Mouse (Mus musculus): ENCODE results near the gene Olfr823.
"Not testable (repeated sequence)": the region's sequence is repeated elsewhere in the genome, so short reads cannot be mapped to it uniquely, and the experiment has no call there.

Olfr823 gene

DNA sequence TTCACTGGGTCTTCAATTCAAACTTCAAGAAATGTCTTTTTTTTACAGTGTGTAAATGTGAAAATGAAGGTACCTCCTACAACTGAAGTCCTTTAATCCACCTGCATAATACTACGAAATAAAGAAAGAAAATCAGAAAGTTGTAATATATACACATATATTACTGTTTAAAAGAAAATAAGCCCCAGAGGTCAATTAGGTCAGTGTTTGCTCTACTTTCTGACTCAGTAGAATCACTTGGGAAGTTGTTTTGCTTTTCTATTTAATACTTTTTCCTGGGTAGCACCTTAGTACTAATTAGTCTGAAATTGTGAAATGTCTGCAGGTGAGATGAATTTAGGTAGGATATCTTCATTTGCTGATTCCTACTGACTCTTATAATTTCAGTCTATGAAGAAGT is at the start of gene Olfr823:
Gene Olfr823, minus strand, starts transcription at position 101 of the 400 bp plus-strand sequence.
- not testable (repeated sequence) for DNase-seq

DNA sequence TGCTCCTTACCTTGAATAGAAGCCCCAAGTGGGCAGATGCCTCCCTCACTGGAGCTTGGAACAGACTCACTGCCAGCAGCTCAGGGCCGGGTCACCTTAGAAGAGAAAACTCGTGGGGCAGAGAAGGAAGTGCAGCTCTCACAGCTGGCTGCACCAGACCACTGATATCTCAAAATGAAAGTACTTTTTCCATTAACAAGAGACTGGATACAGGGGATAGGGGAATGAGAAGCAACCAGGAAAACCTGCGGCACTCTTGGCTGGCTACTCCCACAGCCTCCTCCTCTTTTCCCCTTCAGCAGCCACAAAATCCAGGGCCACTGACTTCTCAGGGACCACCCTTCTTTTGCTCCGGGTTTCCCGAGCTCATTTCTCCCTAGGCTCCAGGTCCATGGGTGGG is 28.9 kb upstream of the Olfr823 start:
- DNase-seq: no peak

- not testable (repeated sequence) for DNase-seq
These were observed 27.3 kb upstream of the Olfr823 start for GRCm38 (mm10) chr10:130142481-130142880.

- DNase-seq: no peak
These were observed 19.6 kb upstream of the Olfr823 start for GRCm38 (mm10) chr10:130134811-130135210.

- not testable (repeated sequence) for DNase-seq
These were observed 14.7 kb upstream of the Olfr823 start, which contains the start of gene Olfr824 for GRCm38 (mm10) chr10:130129900-130130299. Gene Olfr824, minus strand, starts transcription at chr10:130130000.

DNA sequence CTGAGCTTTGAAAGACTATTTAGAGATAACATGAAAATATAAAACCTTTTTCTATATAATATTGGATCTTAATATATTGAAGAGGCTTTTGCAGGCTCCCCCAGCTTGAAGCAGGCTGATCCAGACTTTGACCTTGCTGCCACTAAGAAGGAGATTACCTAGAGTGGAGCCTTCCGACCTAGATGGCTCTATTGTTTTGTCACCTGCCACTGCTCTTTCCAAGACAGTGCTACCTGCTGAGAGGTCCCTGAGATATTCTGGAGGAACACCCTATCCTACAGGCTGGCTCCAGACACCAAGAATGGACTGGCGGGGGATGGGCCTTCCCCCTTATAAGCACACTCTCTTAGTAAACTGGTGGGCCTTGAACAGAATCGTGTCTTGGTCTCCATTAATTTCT is 862 bp upstream of the Olfr823 start:
- not testable (repeated sequence) for DNase-seq

DNA sequence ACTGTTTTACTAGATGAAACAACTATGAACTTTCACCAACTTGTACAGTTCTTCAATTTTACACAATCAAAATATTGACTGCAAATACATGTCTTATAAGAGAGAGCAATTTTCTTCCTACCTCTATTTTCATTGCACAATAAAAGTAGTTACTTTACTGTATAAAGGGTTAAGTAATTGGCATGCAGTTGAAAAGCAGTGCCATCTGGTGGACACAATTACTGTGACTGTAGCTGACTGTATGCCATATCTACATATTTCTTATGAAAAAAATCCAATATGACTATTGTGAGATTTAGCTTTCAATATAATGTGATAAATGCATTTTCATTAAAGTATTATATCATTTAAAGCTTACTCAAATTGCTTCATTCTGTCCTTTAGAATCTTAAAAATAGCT is 19.1 kb downstream of the Olfr823 start:
- peak; percentile 27 for DNase-seq

GRCm38 (mm10) chr10:130092838-130093440 is 22.2 kb downstream of the Olfr823 start:
- DNase-seq: peak; percentile 64

DNA sequence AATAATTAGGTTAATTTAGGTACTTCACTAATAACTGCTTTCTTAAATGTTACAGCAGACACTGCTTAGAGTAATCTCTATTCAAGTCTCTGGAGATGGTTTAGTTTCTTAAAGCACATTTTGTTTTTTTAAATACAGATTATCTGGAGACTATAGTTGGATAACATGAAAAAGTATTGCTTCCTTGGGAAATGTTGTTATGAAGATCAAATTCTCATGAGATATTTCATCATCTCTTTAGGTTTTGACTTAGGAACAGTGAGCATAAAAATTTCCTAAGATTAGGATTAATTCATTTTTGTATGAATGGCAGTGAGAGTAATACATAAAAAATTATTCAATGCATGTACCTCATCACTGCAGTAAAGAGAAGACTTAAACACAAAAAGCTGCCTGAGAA is 44.3 kb downstream of the Olfr823 start, which contains the start of gene Olfr822:
Gene Olfr822, plus strand, starts transcription at position 301 of the 400 bp plus-strand sequence.
- no peak for DNase-seq

Measured in retina, postnatal 1 day (tissue).